Mouse (Mus musculus) embryonic facial prominence, embryonic 11.5 days (tissue): ENCODE data around the gene Fbxl5. TPM values are rescaled to one million over a fixed set of nuclear protein-coding genes. Genes with fewer than 3 reads are reported as not detected.

Experiments
- ATAC-seq: fragments of 200-750 bp; cut with Nextera tagmentation; replicated peaks from 2 replicates; pipeline ENCODE4 v1.8.0; 2017; ENCODE audit warnings: low read depth; ENCODE audit not compliant: insufficient number of reproducible peaks, low FRiP score, low TSS enrichment
- DNase-seq: peaks from one replicate; pipeline ENCODE4 v3.0.0-alpha.2; 2015; ENCODE audit warnings: low spot score
- H3K27ac ChIP-seq: fragments of 300-500 bp; sonication (generic); replicated peaks from 2 replicates; pipeline ENCODE4 v1.5.1; 2014; ENCODE audit warnings: mild to moderate bottlenecking, low read depth, low read length, control low read depth
- H3K27me3 ChIP-seq: fragments of 300-500 bp; sonication (generic); 2 replicates; pipeline ENCODE4 v1.6.1; 2014; ENCODE audit warnings: mild to moderate bottlenecking, low read length, moderate library complexity, mixed read lengths; ENCODE audit not compliant: control insufficient read depth, insufficient read depth
- H3K36me3 ChIP-seq: fragments of 300-500 bp; sonication (generic); replicated peaks from 2 replicates; pipeline ENCODE4 v1.6.1; 2014; ENCODE audit warnings: low read depth, mild to moderate bottlenecking, low read length, moderate library complexity, mixed read lengths; ENCODE audit not compliant: control insufficient read depth, insufficient read depth
- H3K4me1 ChIP-seq: fragments of 300-500 bp; sonication (generic); 2 replicates; pipeline ENCODE4 v1.6.1; 2014; ENCODE audit warnings: low read length, mixed read lengths; ENCODE audit not compliant: control insufficient read depth, insufficient read depth
- H3K4me2 ChIP-seq: fragments of 300-500 bp; sonication (generic); 2 replicates; pipeline ENCODE4 v1.6.1; 2014; ENCODE audit warnings: low read depth, mild to moderate bottlenecking, control low read depth, low read length, moderate library complexity
- H3K4me3 ChIP-seq: fragments of 300-500 bp; sonication (generic); 2 replicates; pipeline ENCODE4 v1.5.1; 2014; ENCODE audit warnings: low read depth, low read length, control low read depth
- H3K9ac ChIP-seq: fragments of 300-500 bp; sonication (generic); replicated peaks from 2 replicates; pipeline ENCODE4 v1.6.1; 2014; ENCODE audit warnings: mild to moderate bottlenecking, control low read depth, low read length
- H3K9me3 ChIP-seq: fragments of 300-500 bp; sonication (generic); replicated peaks from 2 replicates; pipeline ENCODE4 v1.6.1; 2016; ENCODE audit warnings: mild to moderate bottlenecking, low read length, inconsistent platforms, mixed read lengths; ENCODE audit not compliant: control insufficient read depth
- WGBS: fragments of 180-500 bp; shearing (Covaris S2); extraction: QIAGEN DNeasy Blood & Tissue Kit; methylation state at CpG from one replicate; pipeline ENCODE4 v1.1.7; 2014; 5-methylcytosine and 5-hydroxymethylcytosine counted together
- polyA plus RNA-seq: library from polyadenylated mRNA; unstranded; fragments of >200 nt; fragmentation: Nextera tagmentation; extraction: Ambion mirVana; gene quantifications from 2 replicates; pipeline ENCODE4 v1.2.1, GENCODE M21; 2014

Fbxl5 gene
- polyA plus RNA-seq, 1 experiment from 2014 or later = 83.4 TPM

DNA sequence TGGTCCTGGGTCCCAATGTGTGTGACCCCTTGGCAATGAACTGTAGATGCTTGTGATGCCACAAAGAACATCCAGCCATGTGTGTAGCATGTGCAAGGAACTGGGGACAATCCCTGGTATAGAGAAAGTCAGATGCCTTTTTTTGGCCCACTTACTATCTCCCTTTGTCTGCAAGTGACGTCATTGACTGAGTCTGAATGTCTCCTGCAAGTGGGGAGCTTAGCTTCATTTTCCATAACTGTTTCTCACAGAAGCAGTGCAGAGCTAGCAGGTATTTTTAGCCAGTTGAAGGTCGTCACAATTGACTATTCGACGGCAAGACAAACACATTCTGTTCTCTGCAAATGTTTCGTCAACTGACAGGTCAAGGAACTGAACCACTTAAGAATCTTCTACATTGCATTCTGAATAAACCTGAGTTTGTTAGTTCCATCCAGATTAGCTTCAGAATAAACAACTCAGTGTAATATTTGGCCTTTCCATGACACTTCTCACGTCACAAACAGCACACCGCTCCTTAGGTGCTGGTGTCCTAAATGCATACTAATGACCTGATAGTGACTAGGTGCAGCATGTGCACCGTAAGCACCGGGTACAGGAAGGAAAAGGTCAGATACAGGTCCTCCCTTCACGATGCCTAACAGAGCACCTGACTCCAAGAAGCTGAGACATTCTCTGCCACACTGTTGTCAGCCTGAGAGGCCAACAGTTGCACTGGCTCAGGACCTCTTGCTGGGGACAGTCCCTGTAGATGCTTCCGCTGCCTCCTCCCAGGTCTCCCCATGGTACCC lies 92.9 kb downstream of the Fbxl5 start:
- Histone ChIP-seq H3K4me2 (no peak overlapping the region), H3K36me3 (no peaks in the 10 kb centered on the region), H3K4me3 (no peak overlapping the region), H3K9ac (no peak overlapping the region), H3K27me3 (no peaks in the 10 kb centered on the region), H3K9me3 (no peaks in the 10 kb centered on the region), H3K27ac (no peak overlapping the region), H3K4me1 (no peaks in the 10 kb centered on the region)
- ATAC-seq = no peak
- 86% methylated on average over 11 of the region's 11 CpGs for WGBS
- DNase-seq = no peak

- WGBS = 81% methylated on average over 7 of the region's 7 CpGs
- no peaks in the 10 kb centered on the region for H3K36me3 ChIP-seq
- no peak overlapping the region for H3K4me3 ChIP-seq
- no peak overlapping the region for H3K4me2 ChIP-seq
- ATAC-seq (no peak), DNase-seq (no peak)
- no peak overlapping the region for H3K27ac ChIP-seq
- H3K4me1 ChIP-seq = no peaks in the 10 kb centered on the region
- H3K9ac ChIP-seq = no peak overlapping the region
- H3K27me3 ChIP-seq = no peaks in the 10 kb centered on the region
- no peaks in the 10 kb centered on the region for H3K9me3 ChIP-seq
Measured at GRCm38 (mm10) chr5:43723830-43724229, 97.6 kb downstream of the Fbxl5 start.

DNA sequence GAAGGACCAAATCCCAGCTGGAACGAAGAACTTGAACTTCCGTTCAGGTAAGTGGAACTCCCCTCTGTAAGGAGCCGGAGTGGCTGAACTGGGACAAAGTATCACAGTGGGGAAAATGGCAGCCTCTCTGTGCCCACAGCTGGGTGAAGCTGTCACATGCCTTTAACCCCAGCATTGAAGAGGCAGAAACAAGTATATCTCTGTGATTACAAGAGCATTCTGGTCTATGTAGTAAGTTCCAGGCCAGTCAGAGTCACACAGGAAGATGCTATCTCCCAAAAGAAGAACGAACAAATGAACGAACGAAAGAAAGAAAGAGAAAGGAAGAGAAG lies 99.0 kb downstream of the Fbxl5 start:
- no peaks in the 10 kb centered on the region for H3K27me3 ChIP-seq
- ATAC-seq (no peak), DNase-seq (no peak)
- 87% methylated on average over 6 of the region's 6 CpGs for WGBS
- no peaks in the 10 kb centered on the region for H3K9me3 ChIP-seq
- H3K4me2 ChIP-seq = no peak overlapping the region
- no peak overlapping the region for H3K4me3 ChIP-seq
- H3K9ac ChIP-seq = no peak overlapping the region
- H3K4me1 ChIP-seq = no peaks in the 10 kb centered on the region
- no peak overlapping the region for H3K27ac ChIP-seq
- no peaks in the 10 kb centered on the region; the same call in 1 of the 2 replicates for H3K36me3 ChIP-seq

DNA sequence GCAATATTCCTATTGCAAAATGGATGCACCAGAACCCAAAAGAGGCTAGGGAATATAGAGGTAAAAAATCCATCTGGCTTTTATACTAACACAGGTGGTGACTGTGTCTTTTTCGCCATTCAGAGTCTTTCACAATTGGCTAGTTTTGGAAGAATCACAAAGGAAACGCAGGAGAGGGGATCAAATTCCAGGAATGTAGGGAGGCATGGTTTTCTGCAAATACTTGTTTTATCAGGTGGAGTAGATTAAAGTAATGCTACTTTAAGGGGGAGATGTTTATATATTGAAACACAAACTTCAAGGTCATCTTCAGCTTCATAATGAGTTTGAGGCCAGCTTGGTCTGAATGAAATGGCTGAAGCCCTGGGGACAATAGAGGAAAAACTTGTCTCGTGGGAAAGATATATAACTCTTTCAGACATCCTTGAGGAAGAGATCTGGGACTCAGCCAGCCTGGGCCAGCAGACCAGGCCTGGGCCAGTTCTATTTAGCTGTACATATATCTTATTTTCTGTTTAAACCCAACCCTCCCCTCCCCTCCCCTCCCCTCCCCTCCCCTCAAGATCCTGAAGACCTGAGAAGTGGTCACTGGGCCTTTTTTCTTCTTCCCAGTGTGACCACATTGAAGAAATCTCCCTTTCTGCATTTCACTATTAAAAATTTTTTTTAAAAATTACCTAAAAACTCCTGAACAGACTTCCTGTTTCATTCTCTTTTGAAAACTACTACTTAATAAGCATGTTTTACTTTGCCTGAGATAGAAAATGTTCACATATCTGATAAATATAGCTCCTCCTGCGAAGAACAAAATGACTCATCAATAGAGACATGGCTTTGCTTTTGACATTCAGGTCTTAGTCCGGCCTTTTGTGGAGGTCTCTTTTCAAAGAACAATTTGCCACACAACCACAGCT lies 99.6 kb downstream of the Fbxl5 start:
- Histone ChIP-seq H3K36me3 (no peaks in the 10 kb centered on the region; the same call in 1 of the 2 replicates), H3K4me3 (no peak overlapping the region), H3K4me2 (no peak overlapping the region), H3K9me3 (no peaks in the 10 kb centered on the region), H3K27ac (no peak overlapping the region), H3K27me3 (no peaks in the 10 kb centered on the region), H3K9ac (no peak overlapping the region), H3K4me1 (no peaks in the 10 kb centered on the region)
- WGBS = 57% methylated on average over 5 of the region's 5 CpGs
- ATAC-seq (no peak), DNase-seq (peak; percentile 69)

- H3K4me1 ChIP-seq = no peaks in the 10 kb centered on the region
- H3K4me3 ChIP-seq = no peak overlapping the region
- no peaks in the 10 kb centered on the region for H3K9me3 ChIP-seq
- H3K4me2 ChIP-seq = no peak overlapping the region
- DNase-seq (no peak), ATAC-seq (no peak)
- H3K27ac ChIP-seq = no peak overlapping the region
- H3K36me3 ChIP-seq = no peaks in the 10 kb centered on the region; the same call in 1 of the 2 replicates
- H3K27me3 ChIP-seq = no peaks in the 10 kb centered on the region
- H3K9ac ChIP-seq = no peak overlapping the region
Measured at GRCm38 (mm10) chr5:43699240-43699639, 122.2 kb downstream of the Fbxl5 start.

DNA sequence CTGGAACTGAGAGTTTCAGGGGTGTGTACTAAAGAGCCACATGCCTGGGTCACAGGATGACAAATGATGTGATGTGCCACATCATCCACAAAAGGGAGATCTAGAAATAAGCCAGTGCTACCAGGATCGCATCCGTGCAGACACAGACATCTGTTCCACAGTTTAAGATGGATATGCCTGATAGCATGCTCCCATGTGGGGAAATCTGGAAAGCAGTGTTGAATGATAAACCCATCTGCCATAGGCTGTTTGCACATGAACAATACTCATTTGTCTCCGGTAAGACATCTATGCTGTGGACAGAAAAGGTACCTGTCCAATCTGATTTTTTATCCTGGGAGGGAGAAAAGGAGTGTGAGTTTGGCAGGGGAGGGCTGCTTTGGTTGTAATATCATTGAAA lies 124.3 kb downstream of the Fbxl5 start:
- no peaks in the 10 kb centered on the region; the same call in 1 of the 2 replicates for H3K36me3 ChIP-seq
- no peak for ATAC-seq
- WGBS = 91% methylated on average over 3 of the region's 3 CpGs

More for the DNA sequence above, 124.3 kb downstream of the Fbxl5 start:
- H3K4me2 ChIP-seq = no peak overlapping the region
- H3K9ac ChIP-seq = no peak overlapping the region
- no peaks in the 10 kb centered on the region for H3K4me1 ChIP-seq
- H3K27ac ChIP-seq = no peak overlapping the region
- no peaks in the 10 kb centered on the region for H3K27me3 ChIP-seq
- DNase-seq = no peak
- no peaks in the 10 kb centered on the region for H3K9me3 ChIP-seq
- H3K4me3 ChIP-seq = no peak overlapping the region

Other genes with a start within 250 kb of the Fbxl5 start
- gene Cc2d2a, start 159.3 kb downstream of the Fbxl5 start, polyA plus RNA-seq = 8.7 and 10.5 TPM in 2 replicates
- gene Bst1, start 2.8 kb downstream of the Fbxl5 start, polyA plus RNA-seq = 0.15 TPM in 1 of 2 replicates, not detected in the other
- gene Cd38, start 46.9 kb upstream of the Fbxl5 start, polyA plus RNA-seq = 9.9 and 10.7 TPM in 2 replicates
- 0.59 and 0.73 TPM in 2 replicates for gene Gm7879, start 91.5 kb upstream of the Fbxl5 start, polyA plus RNA-seq
- 0.36 and 0.67 TPM in 2 replicates for gene Fgfbp1, start 160.1 kb upstream of the Fbxl5 start, polyA plus RNA-seq